8 mouse cellular contexts compared by ENCODE assay signal in genomic region chr15:31586519-31586918, GRCm38 (mm10). TPM values are rescaled to one million over a fixed set of nuclear protein-coding genes. Genes with fewer than 3 reads are reported as not detected.
DNase-seq lines count a peak whose midpoint lies in the region; ATAC-seq lines count a peak whose summit lies in the region.

No protein-coding gene starts in this region.

- peak; percentile 86 for DNase-seq in R1 (ENCODE audit: low read depth, low spot score)
- peak; percentile 88 to 92 for DNase-seq in cerebellum, postnatal 25 days
- DNase-seq in gastrocnemius, adult 8-10 months (ENCODE audit: low spot score in 2 of 2): peak; percentile 80 to 84
- DNase-seq in left cerebral cortex, adult 8-10 months (ENCODE audit: low spot score in 2 of 2): peak; percentile 75 to 81
- peak; percentile 91 for DNase-seq in mesoderm, embryonic 11.5 days (ENCODE audit: low read depth, low spot score)
- peak; percentile 92 for DNase-seq in right cerebral cortex, postnatal 14 days
- peak; percentile 87 for DNase-seq in urinary bladder, postnatal 25 days (ENCODE audit: low spot score)

- peak; percentile 69 for ATAC-seq in inflammation-experienced regulatory T-cells, adult 6 months

RNA-seq across cellular contexts. Expression of gene Cct5, which starts 15.1 kb away (rescaled TPM):
- total RNA-seq in gastrocnemius, adult 8-10 months (2022): 100 to 1,000 TPM; 110 to 120 (median 115) TPM
- polyA plus RNA-seq in inflammation-experienced regulatory T-cells, adult 6 months (2017; shearing (Covaris generic)): 100 to 1,000 TPM; 381 to 446 (median 430) TPM
- 100 to 1,000 TPM; 154 to 187 (median 183) TPM for total RNA-seq in left cerebral cortex, adult 8-10 months (2022)

RNA-seq across cellular contexts. Expression of gene Fam173b, which starts 15.1 kb away (rescaled TPM):
- 10 to 100 TPM; 11.9 to 14.9 (median 12.8) TPM for total RNA-seq in gastrocnemius, adult 8-10 months (2022)
- 10 to 100 TPM; 22.1 to 28.3 (median 25.9) TPM for polyA plus RNA-seq in inflammation-experienced regulatory T-cells, adult 6 months (2017; shearing (Covaris generic))
- total RNA-seq in left cerebral cortex, adult 8-10 months (2022): 10 to 100 TPM; 10.4 to 11.4 (median 10.8) TPM

RNA-seq across cellular contexts. Expression of gene Cmbl, which starts 21.3 kb away (rescaled TPM):
- total RNA-seq in gastrocnemius, adult 8-10 months (2022): 10 to 100 TPM; 47.6 to 59.9 (median 49.6) TPM
- polyA plus RNA-seq in inflammation-experienced regulatory T-cells, adult 6 months (2017; shearing (Covaris generic)): not detected
- 10 to 100 TPM; 17.9 to 22.7 (median 20.8) TPM for total RNA-seq in left cerebral cortex, adult 8-10 months (2022)

RNA-seq across cellular contexts. Expression of gene March6, which starts 55.7 kb away (rescaled TPM):
- 100 to 1,000 TPM; 142 to 173 (median 149) TPM for total RNA-seq in gastrocnemius, adult 8-10 months (2022)
- 10 to 100 TPM; 21.4 to 25.1 (median 22.7) TPM for polyA plus RNA-seq in inflammation-experienced regulatory T-cells, adult 6 months (2017; shearing (Covaris generic))
- total RNA-seq in left cerebral cortex, adult 8-10 months (2022): 100 to 1,000 TPM; 181 to 200 (median 192) TPM

Comparison
In these comparisons a context has a peak if more than half of its experiments do, and no peak if none do; other contexts are left out.
1. Peak in every context shown above with its lines: DNase-seq and ATAC-seq.